Mouse (Mus musculus) lung, postnatal 14 days (tissue): ENCODE results near the gene Mmp28.

Source experiments
- DNase-seq: peaks from one replicate; pipeline ENCODE4 v3.0.0; 2021

Mmp28 gene

GRCm38 (mm10) chr11:83462711-83463244, at the start of gene Mmp28:
Gene Mmp28, minus strand, starts transcription at chr11:83463071.
- DNase-seq = peak; percentile 75

- no peak for DNase-seq
These were observed 46.6 kb upstream of the Mmp28 start for GRCm38 (mm10) chr11:83509521-83509920.

GRCm38 (mm10) chr11:83504308-83504707, 41.4 kb upstream of the Mmp28 start:
- no peak for DNase-seq

GRCm38 (mm10) chr11:83495571-83495970, 32.7 kb upstream of the Mmp28 start:
- no peak for DNase-seq

GRCm38 (mm10) chr11:83491488-83491887, 28.6 kb upstream of the Mmp28 start:
- DNase-seq = no peak

- DNase-seq = no peak
These were observed 10.6 kb upstream of the Mmp28 start for GRCm38 (mm10) chr11:83473235-83474016.

GRCm38 (mm10) chr11:83472324-83473234, 9.7 kb upstream of the Mmp28 start, which contains the start of gene Taf15:
Gene Taf15, plus strand, starts transcription at chr11:83473086.
- DNase-seq = peak; percentile 98

- no peak for DNase-seq
These were observed 8.9 kb upstream of the Mmp28 start for GRCm38 (mm10) chr11:83471766-83472165.

GRCm38 (mm10) chr11:83468765-83469164, 5.9 kb upstream of the Mmp28 start:
- no peak for DNase-seq

- peak; percentile 80 for DNase-seq
These were observed 4.3 kb upstream of the Mmp28 start for GRCm38 (mm10) chr11:83467120-83467652.

- DNase-seq = peak; percentile 68
These were observed 3.1 kb upstream of the Mmp28 start for GRCm38 (mm10) chr11:83465976-83466375.

GRCm38 (mm10) chr11:83461462-83462027, 1.3 kb downstream of the Mmp28 start:
- no peak for DNase-seq

- no peak for DNase-seq
These were observed 4.8 kb downstream of the Mmp28 start for GRCm38 (mm10) chr11:83457912-83458601.

GRCm38 (mm10) chr11:83457257-83457656, 5.6 kb downstream of the Mmp28 start:
- no peak for DNase-seq

- no peak for DNase-seq
These were observed 7.3 kb downstream of the Mmp28 start for GRCm38 (mm10) chr11:83455608-83456007.

GRCm38 (mm10) chr11:83454548-83454947, 8.3 kb downstream of the Mmp28 start:
- peak; percentile 62 for DNase-seq

- no peak for DNase-seq
These were observed 11.6 kb downstream of the Mmp28 start for GRCm38 (mm10) chr11:83451281-83451680.

GRCm38 (mm10) chr11:83450550-83450949, 12.3 kb downstream of the Mmp28 start:
- no peak for DNase-seq

GRCm38 (mm10) chr11:83449298-83449697, 13.6 kb downstream of the Mmp28 start:
- DNase-seq = no peak

- peak; percentile 77 for DNase-seq
These were observed 14.0 kb downstream of the Mmp28 start for GRCm38 (mm10) chr11:83448927-83449236.

- peak; percentile 24 for DNase-seq
These were observed 14.6 kb downstream of the Mmp28 start for GRCm38 (mm10) chr11:83448021-83448926.
